Mouse (Mus musculus): ENCODE measurements at regions not wholly inside any gene's neighbourhood (a gene's known extent, or its start where the extent isn't known, plus 50 kb on each side); places are given as distances from the start of the nearest gene placed in this dataset.

DNA sequence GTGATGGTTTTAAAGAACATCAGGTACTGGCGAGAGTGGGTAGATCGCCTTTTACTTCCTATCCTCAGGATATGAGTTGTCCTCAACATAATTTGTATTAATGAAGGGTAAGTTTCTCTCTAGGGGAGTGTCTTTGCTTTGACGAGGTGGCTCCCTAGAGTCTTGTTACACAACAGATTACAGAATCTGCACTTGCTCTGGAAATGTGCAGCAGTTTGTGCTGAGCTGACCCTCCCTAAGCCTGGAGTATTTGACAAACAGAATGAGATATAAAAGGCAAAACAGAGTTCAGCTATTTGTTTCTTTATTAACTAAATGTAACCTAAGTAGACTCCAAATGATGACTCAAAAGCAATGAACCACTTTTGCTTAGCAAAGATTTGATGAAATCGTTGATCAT, 136.8 kb upstream of the Mocs2 start:
- no peak for ATAC-seq (ENCODE audit: insufficient number of reproducible peaks, low FRiP score, low TSS enrichment, low read depth)
- H3K4me3 ChIP-seq = no peak overlapping the region
- H3K4me2 ChIP-seq = no peak overlapping the region
- H3K27ac ChIP-seq = no peak overlapping the region
- 67% methylated on average over 4 of the region's 4 CpGs for WGBS
- H3K27me3 ChIP-seq = no peaks in the 10 kb centered on the region
- H3K36me3 ChIP-seq = no peaks in the 10 kb centered on the region
- no peaks in the 10 kb centered on the region for H3K4me1 ChIP-seq
- H3K9me3 ChIP-seq = no peaks in the 10 kb centered on the region
- no peak overlapping the region for H3K9ac ChIP-seq

DNA sequence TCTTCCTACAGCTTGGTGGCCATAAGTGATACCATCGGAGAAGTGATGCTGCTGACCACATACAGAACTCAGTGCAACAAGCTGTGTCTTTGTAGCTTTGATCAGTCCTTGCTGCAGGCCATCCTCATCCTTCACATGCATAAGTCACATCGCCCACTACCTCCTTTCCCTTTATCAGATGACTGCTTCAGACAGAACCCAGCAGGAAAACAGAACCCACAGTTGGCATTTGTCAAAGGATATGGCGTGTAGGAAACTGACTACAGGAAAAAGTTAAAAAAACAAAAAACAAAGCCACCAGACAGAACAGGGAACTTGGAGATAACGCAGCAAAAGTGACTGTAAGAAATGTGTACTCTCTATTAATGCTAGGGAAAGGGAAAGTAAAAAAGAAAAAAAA, 136.1 kb upstream of the Mocs2 start:
- WGBS = 87% methylated on average over 4 of the region's 4 CpGs
- no peak for ATAC-seq (ENCODE audit: insufficient number of reproducible peaks, low FRiP score, low TSS enrichment, low read depth)
- no peaks in the 10 kb centered on the region for H3K9me3 ChIP-seq

DNA sequence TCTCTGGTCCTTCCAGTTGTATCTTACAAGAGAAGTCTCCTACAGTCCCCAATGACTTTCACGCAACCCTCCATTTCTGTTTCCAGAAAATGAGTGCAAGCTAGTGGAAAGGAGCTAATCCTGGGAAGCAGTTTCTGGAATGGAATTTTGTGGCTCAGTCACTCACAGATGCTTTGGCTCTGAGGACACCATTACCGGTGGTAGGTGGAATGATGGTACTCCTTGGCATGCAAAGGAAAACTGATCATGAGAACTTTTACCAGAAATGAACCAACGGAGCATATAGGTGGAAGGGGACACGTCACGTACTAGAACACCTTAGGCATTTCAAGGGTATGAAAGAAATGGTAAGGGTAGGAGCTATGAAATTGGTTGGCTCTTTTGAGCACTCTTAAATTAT, 135.1 kb upstream of the Mocs2 start:
- WGBS = 93% methylated on average over 5 of the region's 5 CpGs
- no peak overlapping the region for H3K4me3 ChIP-seq
- no peak overlapping the region for H3K9ac ChIP-seq
- no peaks in the 10 kb centered on the region for H3K36me3 ChIP-seq
- H3K27ac ChIP-seq = no peak overlapping the region
- H3K9me3 ChIP-seq = no peaks in the 10 kb centered on the region
- no peaks in the 10 kb centered on the region for H3K4me1 ChIP-seq
- no peaks in the 10 kb centered on the region for H3K27me3 ChIP-seq
- H3K4me2 ChIP-seq = no peak overlapping the region
- ATAC-seq (ENCODE audit: insufficient number of reproducible peaks, low FRiP score, low TSS enrichment, low read depth) = no peak

More for the DNA sequence above, 136.1 kb upstream of the Mocs2 start:
- no peaks in the 10 kb centered on the region for H3K27me3 ChIP-seq
- H3K4me3 ChIP-seq = no peak overlapping the region
- no peak overlapping the region for H3K27ac ChIP-seq
- no peak overlapping the region for H3K9ac ChIP-seq
- H3K36me3 ChIP-seq = no peaks in the 10 kb centered on the region
- no peaks in the 10 kb centered on the region for H3K4me1 ChIP-seq
- H3K4me2 ChIP-seq = no peak overlapping the region

DNA sequence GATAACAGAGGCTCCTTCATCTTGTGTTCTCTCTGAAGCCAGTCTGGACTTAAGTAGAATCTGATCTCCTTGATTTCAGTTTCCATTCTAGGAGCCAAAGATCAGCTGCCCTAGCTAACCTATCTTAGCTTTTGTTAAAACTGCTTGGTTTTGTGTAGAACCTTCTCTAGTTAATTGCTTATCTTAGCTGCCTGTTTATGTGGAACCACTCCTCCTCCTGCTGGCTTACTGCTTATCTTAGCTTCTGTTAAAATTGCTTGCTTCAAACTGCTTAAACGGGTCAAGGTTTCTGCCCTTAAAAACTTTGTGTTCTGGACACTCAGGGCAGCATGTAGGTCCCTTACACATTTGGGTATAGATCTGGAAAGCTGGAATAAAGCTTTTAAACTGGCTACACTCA, 133.7 kb upstream of the Mocs2 start:
- no peak overlapping the region for H3K27ac ChIP-seq
- WGBS = 77% methylated on average over 1 of the region's 1 CpGs
- H3K4me2 ChIP-seq = no peak overlapping the region
- no peak overlapping the region for H3K9ac ChIP-seq
- no peaks in the 10 kb centered on the region for H3K36me3 ChIP-seq
- no peaks in the 10 kb centered on the region for H3K27me3 ChIP-seq
- ATAC-seq (ENCODE audit: insufficient number of reproducible peaks, low FRiP score, low TSS enrichment, low read depth) = no peak
- no peaks in the 10 kb centered on the region for H3K9me3 ChIP-seq
- no peaks in the 10 kb centered on the region for H3K4me1 ChIP-seq
- no peak overlapping the region for H3K4me3 ChIP-seq

DNA sequence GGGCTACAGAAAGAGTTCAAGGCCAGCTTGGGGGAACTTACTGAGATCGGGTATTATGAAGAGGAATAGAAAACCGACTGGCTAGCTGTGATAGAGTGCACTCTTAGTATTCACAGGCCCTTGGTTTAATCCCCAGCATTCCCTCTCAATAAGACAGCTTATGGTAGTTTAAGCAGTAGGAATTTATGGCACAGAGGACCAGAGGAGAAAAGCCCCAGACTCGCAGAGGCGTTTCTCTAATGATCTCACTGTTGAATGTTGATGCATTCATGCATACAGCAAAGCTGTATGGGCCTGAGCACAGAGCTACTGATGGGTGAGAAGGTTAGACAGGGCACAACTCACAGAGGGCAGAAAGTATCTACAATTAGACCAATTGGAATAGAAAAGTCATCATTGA, 132.7 kb upstream of the Mocs2 start:
- H3K9me3 ChIP-seq = no peaks in the 10 kb centered on the region
- H3K36me3 ChIP-seq = no peaks in the 10 kb centered on the region
- H3K4me3 ChIP-seq = no peak overlapping the region
- no peak for ATAC-seq (ENCODE audit: insufficient number of reproducible peaks, low FRiP score, low TSS enrichment, low read depth)
- WGBS = 65% methylated on average over 4 of the region's 4 CpGs
- no peak overlapping the region for H3K27ac ChIP-seq
- no peak overlapping the region for H3K4me2 ChIP-seq
- H3K27me3 ChIP-seq = no peaks in the 10 kb centered on the region
- H3K4me1 ChIP-seq = no peaks in the 10 kb centered on the region
- no peak overlapping the region for H3K9ac ChIP-seq

DNA sequence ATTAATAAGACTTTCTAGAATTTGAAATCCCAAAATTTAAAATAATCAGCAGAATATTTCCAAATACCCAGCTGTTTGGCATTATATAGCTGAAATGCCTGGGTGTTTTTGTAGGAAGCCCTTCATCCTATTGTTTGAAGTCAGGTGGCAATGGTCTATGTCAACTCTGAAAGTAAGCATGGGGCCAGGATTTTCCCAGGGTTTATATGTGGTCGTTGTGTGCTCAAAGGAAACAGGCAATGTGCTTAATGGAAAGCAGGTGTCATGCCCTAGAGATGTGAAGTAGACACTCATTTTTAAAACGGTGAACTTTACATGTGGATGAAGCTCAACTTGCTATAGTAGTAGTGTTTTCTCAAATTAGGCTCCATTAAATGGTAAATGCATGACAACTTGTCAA, 105.4 kb upstream of the Mocs2 start:
- H3K9ac ChIP-seq = no peak overlapping the region
- 22% methylated on average over 2 of the region's 2 CpGs for WGBS
- no peak overlapping the region for H3K4me3 ChIP-seq
- H3K27me3 ChIP-seq = no peaks in the 10 kb centered on the region
- no peaks in the 10 kb centered on the region for H3K36me3 ChIP-seq
- H3K9me3 ChIP-seq = no peaks in the 10 kb centered on the region
- H3K27ac ChIP-seq = no peak overlapping the region
- no peak overlapping the region for H3K4me2 ChIP-seq
- no peak for ATAC-seq (ENCODE audit: insufficient number of reproducible peaks, low FRiP score, low TSS enrichment, low read depth)
- H3K4me1 ChIP-seq = 0 out of 2 replicates have a peak, but pooled peaks cover 2% of the 10 kb centered on the region

DNA sequence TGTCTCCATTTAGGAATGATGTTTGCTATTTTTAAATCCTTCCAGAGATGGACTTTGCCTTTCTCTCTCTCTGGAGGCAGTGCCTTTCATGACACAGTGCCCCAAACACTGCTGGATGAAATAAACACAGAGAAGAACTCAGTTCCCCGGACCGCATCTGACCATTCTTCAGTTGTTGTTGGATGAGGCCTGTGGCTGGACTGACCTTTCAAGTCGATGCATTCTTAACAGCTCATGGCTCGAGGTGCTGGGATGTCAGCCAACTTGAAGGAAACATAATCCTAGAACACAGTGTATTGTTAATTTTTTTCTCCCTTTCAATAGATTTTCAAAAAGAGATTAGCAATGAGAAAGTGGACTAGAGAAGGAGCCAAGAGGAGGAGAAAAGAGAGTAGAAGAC, 98.3 kb upstream of the Mocs2 start:
- no peak for ATAC-seq (ENCODE audit: insufficient number of reproducible peaks, low FRiP score, low TSS enrichment, low read depth)
- no peaks in the 10 kb centered on the region for H3K4me1 ChIP-seq
- no peak overlapping the region for H3K27ac ChIP-seq
- no peaks in the 10 kb centered on the region for H3K9me3 ChIP-seq
- WGBS = 64% methylated on average over 4 of the region's 4 CpGs
- no peaks in the 10 kb centered on the region for H3K36me3 ChIP-seq
- H3K4me2 ChIP-seq = no peak overlapping the region
- H3K4me3 ChIP-seq = no peak overlapping the region
- no peaks in the 10 kb centered on the region for H3K27me3 ChIP-seq
- H3K9ac ChIP-seq = no peak overlapping the region

DNA sequence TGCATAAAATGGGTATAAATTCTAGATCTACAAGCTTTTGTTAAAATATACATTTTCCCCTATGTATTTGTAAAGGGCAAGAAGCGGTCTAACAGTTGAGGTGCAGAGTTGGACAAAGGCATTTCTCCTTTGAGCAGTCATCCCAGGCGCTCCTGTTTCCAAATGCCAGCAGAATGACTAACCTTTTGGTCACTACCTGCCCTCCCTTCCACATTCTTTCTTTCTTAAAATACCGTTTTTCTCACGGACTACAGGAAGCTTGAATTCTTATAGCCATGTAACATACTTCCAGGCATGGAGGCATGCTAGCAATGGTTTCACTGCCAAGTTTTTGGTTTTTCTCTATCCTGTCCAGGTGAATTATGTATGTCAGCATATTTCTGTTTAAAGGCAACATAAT, 91.2 kb upstream of the Mocs2 start:
- H3K4me1 ChIP-seq = no peaks in the 10 kb centered on the region
- no peak overlapping the region for H3K4me3 ChIP-seq
- no peak for ATAC-seq (ENCODE audit: insufficient number of reproducible peaks, low FRiP score, low TSS enrichment, low read depth)
- H3K4me2 ChIP-seq = no peak overlapping the region
- no peak overlapping the region for H3K9ac ChIP-seq
- H3K9me3 ChIP-seq = no peaks in the 10 kb centered on the region
- no peaks in the 10 kb centered on the region for H3K36me3 ChIP-seq
- no peak overlapping the region for H3K27ac ChIP-seq
- H3K27me3 ChIP-seq = no peaks in the 10 kb centered on the region
- 63% methylated on average over 4 of the region's 4 CpGs for WGBS

DNA sequence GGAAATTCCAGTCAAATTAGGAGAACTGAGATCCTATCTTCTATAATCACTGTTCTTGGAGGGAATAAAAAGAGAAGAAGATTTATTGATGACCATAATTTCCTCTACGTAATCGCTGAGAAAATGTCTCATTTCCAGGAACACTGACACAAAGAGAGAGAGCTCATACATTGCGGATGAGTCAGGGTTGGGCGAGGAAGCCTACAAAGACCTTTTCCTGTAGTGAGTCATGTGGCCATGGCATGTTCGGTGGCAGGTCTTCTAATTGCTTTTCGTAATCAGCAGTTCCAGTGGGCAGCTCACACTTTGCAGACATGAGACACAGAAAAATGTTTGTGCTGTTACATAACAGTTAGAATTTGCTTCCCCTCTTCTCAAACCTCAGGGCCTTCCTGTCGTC, 83.0 kb upstream of the Mocs2 start:
- WGBS = 76% methylated on average over 7 of the region's 7 CpGs
- no peak overlapping the region for H3K4me2 ChIP-seq
- no peaks in the 10 kb centered on the region for H3K9me3 ChIP-seq
- no peak overlapping the region for H3K9ac ChIP-seq
- no peaks in the 10 kb centered on the region for H3K4me1 ChIP-seq
- H3K36me3 ChIP-seq = no peaks in the 10 kb centered on the region
- ATAC-seq (ENCODE audit: insufficient number of reproducible peaks, low FRiP score, low TSS enrichment, low read depth) = no peak
- H3K27me3 ChIP-seq = no peaks in the 10 kb centered on the region
- H3K4me3 ChIP-seq = no peak overlapping the region
- H3K27ac ChIP-seq = no peak overlapping the region

DNA sequence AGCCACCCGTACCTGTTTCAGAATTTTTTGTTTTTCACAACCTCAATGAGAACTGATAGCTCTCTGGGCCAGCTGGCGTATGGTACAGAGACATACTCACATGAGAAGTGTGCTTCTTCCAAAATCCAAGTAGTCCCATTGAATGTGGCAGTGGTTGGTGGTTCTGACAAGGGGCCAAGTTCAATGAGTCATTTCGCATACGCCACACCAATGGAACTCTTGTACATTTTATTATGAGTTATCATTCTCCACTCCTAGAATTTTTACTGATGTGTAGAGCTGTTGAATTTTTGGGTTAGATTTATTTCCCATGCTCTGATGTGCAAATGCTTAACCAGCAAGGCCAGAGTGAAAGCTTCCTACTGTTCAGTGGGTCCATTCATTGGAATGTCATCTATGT, 82.0 kb upstream of the Mocs2 start:
- 93% methylated on average over 4 of the region's 4 CpGs for WGBS
- no peaks in the 10 kb centered on the region for H3K36me3 ChIP-seq
- no peak overlapping the region for H3K4me2 ChIP-seq
- no peaks in the 10 kb centered on the region for H3K4me1 ChIP-seq
- H3K27ac ChIP-seq = no peak overlapping the region
- no peak overlapping the region for H3K4me3 ChIP-seq
- H3K27me3 ChIP-seq = no peaks in the 10 kb centered on the region
- no peak for ATAC-seq (ENCODE audit: insufficient number of reproducible peaks, low FRiP score, low TSS enrichment, low read depth)
- H3K9ac ChIP-seq = no peak overlapping the region
- H3K9me3 ChIP-seq = no peaks in the 10 kb centered on the region

DNA sequence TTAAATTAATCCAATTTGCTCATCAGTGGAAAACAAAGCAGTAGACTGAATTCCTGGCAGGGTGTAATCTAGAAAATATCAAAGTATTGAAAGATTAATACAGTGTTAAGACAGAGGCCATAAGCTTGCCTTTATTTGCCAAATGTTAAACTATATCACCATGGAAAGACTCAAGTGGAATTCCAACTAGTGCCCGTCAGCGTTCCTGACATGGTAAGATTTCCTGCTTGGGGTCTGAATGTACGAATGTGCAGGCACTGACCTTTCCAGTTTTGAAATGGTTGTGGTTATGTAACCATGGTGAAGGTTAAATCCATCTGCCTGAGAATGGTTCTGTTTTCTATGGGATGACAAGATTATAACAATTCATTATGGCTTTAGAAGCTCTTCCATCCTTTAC, 75.5 kb upstream of the Mocs2 start:
- Histone ChIP-seq H3K4me2 (no peak overlapping the region), H3K9ac (no peak overlapping the region), H3K27ac (no peak overlapping the region), H3K4me3 (no peak overlapping the region), H3K27me3 (no peaks in the 10 kb centered on the region), H3K36me3 (no peaks in the 10 kb centered on the region), H3K4me1 (no peaks in the 10 kb centered on the region), H3K9me3 (no peaks in the 10 kb centered on the region)
- ATAC-seq (ENCODE audit: insufficient number of reproducible peaks, low FRiP score, low TSS enrichment, low read depth) = no peak
- WGBS = 61% methylated on average over 3 of the region's 3 CpGs

DNA sequence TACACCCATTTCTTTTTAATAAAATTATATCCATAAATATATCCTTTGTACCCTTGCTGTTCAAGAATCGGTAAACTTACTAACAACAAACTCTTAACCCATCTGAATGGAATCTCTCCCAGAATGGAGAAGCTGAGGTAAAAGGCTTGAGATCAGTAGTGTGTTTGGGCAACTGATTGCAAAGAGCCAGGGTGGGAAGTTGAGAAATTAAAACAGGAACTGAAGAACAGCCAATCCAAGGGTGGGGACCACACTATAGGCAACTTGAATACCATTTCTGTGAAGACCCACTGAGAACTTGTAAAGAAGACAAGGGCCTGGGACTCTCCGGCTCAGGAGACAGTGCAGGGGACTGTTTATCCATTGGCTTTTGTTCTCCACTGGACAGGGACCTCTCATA, 72.2 kb upstream of the Mocs2 start:
- WGBS = 91% methylated on average over 2 of the region's 2 CpGs
- no peak overlapping the region for H3K4me3 ChIP-seq
- H3K4me1 ChIP-seq = no peaks in the 10 kb centered on the region
- no peaks in the 10 kb centered on the region for H3K27me3 ChIP-seq
- H3K27ac ChIP-seq = no peak overlapping the region
- H3K4me2 ChIP-seq = no peak overlapping the region
- no peaks in the 10 kb centered on the region for H3K36me3 ChIP-seq
- no peaks in the 10 kb centered on the region for H3K9me3 ChIP-seq
- no peak for ATAC-seq (ENCODE audit: insufficient number of reproducible peaks, low FRiP score, low TSS enrichment, low read depth)
- no peak overlapping the region for H3K9ac ChIP-seq

DNA sequence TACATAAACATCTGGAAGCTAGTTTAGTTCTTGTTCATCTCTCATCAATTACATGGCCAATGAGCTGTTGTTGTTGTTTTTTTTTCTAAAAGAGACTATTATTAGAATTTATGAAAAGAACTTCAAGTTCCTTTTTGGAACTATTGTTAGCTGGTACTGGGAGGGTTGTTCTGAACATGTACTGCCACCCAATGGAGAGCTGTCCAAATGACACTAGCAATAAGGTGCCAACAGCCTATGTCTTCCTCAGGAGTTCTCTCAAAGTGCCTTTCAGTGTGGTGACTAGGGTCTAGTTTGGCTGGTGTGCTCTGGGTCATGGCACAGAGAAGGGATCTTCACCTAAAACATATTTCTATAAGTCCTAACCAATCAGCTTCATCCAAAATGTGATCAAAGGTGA, 60.6 kb upstream of the Mocs2 start:
- Histone ChIP-seq H3K27me3 (no peaks in the 10 kb centered on the region), H3K36me3 (no peaks in the 10 kb centered on the region), H3K27ac (no peak overlapping the region), H3K9ac (no peak overlapping the region), H3K4me1 (no peaks in the 10 kb centered on the region), H3K4me2 (no peak overlapping the region), H3K9me3 (no peaks in the 10 kb centered on the region), H3K4me3 (no peak overlapping the region)
- ATAC-seq (ENCODE audit: insufficient number of reproducible peaks, low FRiP score, low TSS enrichment, low read depth) = no peak

Data from limb, embryonic 15.5 days (tissue).